Mouse (Mus musculus) kidney, postnatal 10 days (tissue): ENCODE results near the gene Trpv1.

Experiments used
- DNase-seq: peaks from one replicate; pipeline ENCODE4 v3.0.0; 2021; ENCODE audit warnings: mixed read lengths

Gene Trpv1

DNA sequence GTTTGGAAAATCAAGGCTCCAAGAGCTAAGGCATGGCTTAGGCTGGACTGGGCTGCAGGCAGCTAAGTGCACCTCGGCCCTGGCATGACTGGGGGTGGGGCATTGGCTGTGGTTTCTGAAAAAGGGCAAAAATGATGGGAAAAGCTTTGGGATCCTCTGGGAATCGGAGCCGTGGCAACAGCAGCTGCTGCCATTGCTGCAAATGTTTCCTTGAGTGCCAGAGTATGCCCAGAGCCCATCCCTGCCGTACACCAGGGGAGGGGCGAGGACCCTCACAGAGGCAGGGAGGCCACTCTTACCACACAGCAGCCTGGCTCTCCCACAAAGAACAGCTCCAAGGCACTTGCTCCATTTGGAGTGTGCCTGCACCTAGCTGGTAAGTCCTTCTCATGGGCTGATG is at the start of gene Trpv1:
Gene Trpv1, plus strand, starts transcription at position 301 of the 400 bp plus-strand sequence.
- DNase-seq, result no peak

DNA sequence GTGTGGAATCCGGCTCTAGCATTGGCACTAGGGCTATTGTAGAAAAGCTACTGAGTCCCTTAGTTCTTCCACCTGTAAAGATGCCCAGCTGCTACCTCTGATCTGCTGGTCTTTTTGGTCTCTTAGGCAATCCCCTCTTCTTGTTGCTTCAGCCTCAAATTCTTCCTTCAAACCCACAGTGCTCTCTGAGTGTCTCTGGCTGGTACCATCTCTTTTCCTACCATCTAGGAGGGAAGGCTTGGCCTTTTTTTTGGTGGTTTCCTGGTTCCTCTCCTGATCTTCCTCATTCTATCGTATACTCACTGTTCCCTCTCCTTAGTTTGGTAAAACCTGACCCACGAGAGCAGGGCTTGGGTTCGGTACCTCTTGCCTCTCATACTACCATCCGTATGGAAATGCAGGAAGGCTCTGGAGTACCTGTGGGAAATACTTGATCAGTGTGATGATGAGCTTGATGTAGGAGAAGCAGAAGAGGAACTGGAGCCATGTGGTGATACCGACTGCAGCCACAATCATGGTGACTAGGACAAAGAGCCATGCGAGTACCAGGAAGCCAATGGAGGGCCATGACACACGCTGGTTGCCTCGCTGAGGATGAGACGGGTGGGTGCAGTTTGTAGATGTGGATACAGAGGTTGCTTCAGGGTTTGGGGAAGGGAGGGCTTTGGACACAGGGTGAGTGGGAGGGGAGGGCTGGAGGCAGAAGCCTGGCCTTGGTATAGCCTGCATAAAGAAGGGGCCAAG is 48.0 kb upstream of the Trpv1 start:
- no peak for DNase-seq

DNA sequence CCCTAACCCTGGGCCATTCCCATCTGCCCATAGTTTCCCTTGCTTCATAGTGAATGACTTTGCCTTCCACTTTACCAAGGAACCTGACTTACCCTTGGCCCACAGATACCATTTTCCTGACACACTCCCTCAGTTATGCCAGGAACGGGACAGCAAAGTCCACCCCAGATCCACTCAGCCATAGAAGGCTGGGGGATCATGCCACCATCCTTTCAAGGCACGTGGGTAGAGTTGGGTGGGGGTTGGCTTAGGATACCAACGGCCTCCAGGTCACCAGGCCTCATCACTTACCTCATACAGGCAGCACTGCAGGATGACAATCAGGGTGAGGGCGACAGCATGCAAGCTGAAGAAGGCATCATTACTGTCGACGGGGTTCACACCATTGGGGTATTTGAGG is 46.9 kb upstream of the Trpv1 start:
- DNase-seq, result no peak

DNA sequence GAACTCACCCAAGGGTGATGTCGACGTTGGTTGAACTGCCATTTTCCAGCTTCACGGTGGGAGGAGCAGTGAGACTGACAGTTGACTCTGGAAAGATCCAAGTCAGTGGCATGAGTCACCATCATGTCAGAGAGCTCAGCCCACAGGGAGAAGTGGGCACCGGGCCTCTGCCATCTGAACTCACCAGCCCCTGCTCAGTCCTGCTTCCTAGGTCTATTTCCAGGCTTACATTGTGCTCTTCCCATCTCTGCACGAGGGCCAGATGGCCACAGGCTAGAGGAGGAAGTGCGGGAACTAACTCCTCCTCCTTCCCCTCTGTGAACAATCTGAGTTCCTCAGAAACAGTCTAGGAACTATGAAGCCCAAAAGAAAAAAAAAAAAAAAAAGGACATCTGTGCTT is 41.0 kb upstream of the Trpv1 start:
- no peak for DNase-seq

DNA sequence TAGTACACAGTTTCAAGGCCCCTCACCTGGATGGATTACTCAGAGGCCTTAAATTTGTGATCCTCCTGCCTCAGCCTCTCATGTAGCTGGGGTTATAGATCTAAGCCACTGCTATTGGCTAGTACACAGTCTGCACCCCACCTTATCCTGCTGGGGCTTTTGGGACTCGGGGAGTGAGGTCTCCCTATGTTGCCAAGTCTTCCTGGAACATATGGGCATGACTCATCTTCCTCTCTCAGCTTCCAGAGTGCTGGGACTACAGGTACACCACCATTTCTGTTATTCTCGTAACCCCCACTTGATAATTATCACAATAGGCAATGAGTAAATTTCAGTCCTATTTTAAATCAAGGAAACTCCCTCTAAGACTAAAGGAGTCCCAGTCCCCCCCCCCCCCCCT is 39.6 kb upstream of the Trpv1 start:
- no peak for DNase-seq

DNA sequence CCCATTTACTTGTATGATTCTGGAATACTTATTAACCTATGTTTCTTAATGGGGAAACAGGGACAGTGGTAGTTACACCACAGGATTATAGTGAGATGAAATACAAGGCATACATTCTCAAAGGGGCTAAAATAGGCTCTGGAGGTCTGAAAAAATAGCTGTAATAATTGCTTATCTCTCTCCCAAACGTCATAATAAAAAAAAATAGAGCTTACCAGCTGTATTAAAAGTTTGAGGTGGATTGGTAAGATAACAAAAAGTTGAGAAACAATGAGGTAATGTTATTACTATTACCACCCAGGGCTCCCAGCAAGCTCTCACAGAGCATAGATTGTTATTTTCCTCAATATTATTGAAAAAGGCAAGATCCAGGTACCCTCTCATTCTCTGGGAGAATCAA is 35.9 kb upstream of the Trpv1 start:
- DNase-seq, result no peak

DNA sequence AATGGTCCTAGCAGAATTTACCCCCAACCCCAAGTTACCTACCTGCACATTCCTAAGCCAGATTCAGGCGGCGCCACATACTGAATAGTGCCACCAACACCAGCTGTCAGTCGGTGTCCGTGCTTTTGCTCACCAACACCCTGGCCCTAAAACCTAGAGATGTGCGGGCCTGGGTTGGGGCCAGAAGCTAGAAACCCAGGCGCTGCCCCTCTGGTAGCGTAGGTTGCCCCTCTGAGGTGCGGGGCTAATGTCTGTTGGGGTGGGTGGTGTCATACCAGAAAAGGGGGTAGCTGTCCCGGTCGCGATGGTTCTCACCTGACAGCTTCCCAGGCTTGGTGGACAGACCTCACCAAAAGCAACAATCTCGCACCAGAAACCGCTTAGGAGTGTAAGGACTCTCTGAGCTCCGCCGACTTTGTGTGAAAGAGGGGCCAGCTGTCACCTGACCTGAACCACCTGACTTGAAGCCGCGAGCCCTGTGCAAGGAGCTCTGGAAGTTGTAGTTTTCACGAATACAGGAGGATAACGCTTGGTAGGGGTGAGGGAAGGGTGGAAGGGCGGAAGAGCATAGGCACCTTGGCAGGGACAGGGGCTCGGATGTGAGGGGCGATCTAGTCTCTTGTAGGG is 35.4 kb upstream of the Trpv1 start, which contains the start of gene Ctns:
Gene Ctns, minus strand, starts transcription at position 440 of the 627 bp plus-strand sequence.
- DNase-seq, result peak; percentile 87

DNA sequence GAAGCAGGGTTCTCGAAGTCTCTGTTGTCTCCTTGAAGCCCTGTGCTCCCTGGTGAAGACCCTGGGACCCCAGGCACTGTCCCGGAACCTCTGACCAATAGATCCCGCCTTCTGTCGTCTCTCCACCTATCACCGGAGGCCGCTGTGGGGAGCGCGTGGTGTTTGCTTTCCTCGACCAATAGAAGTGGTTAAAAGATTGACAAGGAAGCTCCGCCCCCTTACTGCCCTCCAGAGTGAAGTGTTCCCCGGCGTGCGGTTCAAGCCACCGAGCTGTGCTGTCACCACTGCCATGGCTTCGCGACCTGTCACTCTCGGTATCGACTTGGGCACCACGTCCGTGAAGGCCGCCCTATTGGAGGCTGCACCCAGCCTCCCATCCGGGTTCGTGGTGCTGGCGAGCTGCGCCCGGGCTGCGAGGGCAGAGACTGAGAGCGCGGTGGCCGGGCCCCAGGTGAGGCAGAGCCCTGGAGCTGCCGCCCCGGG is 34.8 kb upstream of the Trpv1 start, which contains the start of gene Shpk:
Gene Shpk, plus strand, starts transcription at position 231 of the 483 bp plus-strand sequence.
- DNase-seq, result peak; percentile 96

DNA sequence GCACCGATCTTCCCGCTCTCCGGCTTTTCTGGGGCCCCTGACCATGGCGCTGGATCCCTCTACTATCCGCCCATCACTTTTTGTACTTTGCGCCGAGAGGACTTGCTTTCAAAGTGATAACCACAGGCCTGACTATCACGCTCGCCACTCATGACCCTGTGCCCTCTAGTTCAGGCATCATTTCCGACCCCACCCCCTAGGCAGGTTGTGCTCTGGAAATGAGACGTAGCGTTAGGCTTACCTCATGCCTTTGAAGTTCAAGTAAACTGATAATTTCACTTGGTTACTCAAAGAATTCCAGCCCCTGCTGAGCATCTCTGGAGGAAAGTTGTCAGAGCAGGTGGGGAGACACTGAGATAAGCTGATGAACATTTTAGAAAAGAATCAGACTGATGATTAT is 34.2 kb upstream of the Trpv1 start:
- peak; percentile 27 for DNase-seq

DNA sequence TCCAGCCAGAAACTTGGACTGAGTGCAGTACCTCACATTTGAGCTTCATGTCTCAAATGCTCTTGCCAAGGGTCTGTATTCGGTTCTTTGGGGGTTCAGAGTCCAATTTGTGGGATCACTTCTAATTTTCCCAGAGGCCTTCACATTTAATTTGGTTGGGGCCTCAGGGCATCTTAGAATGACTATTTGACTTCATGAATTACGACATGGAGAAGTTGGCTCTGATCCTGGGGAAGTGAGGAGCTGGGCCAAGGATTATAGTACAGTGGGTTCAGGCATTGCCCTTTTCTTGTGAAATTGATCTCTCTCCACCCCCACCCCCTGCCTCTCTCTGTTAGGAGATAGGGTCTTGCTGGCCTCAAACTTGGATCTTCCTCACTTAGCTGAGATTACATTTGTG is 33.1 kb upstream of the Trpv1 start:
- DNase-seq, result no peak

DNA sequence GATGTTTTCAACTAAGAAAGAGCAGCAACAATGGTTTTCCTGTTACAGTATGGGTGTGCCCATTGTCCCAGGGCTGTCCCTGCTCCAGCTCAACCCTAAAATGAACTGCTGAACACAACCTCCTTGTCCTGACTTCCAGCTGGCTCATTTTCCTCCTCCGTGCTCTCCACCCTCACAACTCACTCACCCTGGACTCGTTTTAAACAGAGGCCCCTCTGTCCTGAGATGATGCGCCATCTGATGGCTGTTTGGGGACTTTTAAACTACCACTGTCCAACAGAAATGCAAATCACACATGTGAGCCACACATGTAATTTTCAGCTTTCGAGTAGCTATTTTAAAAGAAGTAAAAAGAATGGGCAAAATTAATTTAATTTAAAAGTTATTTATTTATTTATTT is 32.5 kb upstream of the Trpv1 start:
- no peak for DNase-seq

DNA sequence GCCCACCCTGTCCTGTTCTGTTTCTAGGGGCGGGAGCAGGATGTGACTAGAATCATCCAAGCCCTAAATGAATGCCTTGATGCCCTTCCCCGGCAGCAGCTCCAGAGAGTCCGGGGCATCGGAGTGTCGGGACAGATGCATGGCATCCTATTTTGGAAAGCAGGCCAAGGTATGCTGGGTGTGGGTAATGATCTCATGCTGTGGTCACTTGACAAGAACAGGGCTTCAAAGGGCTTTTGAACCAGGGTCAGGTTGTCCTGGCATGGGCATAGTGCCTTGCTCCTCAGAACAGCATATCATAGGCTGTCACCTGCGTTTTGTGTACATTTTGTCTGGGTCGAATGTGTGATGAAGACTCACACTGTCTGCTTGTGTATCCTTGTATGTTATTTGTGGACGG is 30.2 kb upstream of the Trpv1 start:
- no peak for DNase-seq

DNA sequence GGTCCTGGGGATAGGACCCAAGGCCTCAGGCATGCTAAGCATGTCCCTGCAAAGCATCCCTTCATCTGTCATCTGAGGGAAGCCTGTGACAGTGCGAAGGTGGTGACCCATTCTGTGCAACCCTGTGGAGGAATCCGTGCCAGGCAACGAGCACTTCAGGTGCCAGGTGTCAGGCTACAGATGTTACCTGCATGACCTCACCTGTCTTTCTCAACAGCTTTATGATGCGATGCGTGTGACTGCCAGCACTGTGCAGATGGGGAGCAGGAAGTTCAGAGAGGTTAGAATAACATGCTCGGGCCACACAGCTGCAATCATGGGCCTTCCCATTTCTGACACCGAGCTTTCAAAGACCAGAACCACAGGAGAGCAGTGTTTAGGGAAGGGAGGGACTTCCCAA is 28.9 kb upstream of the Trpv1 start:
- DNase-seq, result no peak

DNA sequence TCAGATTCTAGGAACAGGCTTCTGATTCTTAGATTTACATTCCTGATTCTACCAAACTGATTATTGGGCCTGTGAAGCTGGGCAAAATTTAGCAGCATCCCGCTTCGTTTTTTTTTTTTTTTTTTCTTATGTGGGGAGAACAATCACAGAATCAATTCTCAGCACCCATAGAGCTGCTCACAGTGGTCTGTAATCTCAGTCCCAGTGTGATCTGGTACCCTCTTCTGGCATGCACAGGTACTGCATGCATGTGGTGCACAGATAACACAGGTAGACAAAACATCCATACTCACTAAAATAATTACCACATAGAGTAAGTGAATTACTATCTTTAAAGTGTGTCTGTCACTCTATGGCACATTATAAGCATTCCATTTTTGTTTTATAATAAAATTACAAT is 26.5 kb upstream of the Trpv1 start:
- no peak for DNase-seq

DNA sequence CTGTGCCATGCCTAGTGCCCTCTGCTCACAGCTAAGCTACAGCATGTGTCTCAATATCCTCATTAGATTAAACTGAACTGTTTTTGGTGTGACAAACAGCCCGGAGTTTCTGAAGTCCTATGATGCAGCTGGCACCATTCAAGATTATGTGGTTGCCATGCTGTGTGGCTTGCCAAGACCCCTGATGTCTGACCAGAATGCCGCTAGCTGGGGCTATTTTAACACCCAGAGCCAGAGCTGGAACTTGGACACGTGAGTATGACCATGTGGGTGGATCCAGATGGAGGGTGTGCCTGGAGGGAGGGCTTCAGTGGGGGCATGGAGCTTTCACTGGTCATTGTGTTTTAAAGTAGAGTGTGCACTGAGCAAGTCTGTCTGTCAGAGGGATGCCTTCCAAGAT is 20.1 kb upstream of the Trpv1 start:
- DNase-seq, result no peak

DNA sequence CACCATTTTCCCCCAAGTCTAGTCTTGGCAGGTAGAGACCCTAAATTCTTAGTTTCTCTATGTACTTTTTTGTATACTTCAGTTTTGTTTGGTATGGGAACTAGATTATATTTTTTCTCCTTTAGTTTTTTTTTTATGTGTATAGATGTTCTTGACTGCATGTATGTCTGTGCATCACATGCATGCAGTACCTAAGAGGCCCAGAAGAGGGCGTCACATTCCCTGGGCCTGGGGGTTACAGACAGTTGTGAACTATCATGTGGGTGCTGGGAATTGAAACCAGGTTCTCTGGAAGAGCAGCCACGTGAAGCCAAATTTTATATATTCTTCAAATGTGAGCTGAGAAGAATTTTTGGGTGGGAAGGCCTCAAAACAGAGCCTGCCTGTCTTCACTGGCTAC is 14.4 kb upstream of the Trpv1 start:
- no peak for DNase-seq

DNA sequence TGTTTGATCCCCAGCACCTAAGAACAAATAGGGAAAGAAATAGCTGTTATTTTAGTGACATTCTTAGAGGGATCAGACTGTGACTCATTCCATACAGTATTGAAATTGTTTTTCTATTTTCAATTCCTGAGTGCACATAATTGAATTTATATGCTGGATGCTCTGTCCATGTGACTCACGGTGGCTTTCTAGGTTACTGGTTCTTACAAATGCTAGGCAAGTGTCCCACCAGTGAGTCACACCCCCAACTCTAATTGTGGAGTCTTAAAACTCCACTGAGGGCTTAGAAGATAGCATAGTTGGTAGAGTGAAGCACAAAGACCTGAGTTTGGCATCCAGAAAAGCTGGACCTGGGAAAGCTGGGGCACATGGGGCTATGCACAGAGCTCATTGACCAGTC is 13.4 kb upstream of the Trpv1 start:
- DNase-seq, result no peak

DNA sequence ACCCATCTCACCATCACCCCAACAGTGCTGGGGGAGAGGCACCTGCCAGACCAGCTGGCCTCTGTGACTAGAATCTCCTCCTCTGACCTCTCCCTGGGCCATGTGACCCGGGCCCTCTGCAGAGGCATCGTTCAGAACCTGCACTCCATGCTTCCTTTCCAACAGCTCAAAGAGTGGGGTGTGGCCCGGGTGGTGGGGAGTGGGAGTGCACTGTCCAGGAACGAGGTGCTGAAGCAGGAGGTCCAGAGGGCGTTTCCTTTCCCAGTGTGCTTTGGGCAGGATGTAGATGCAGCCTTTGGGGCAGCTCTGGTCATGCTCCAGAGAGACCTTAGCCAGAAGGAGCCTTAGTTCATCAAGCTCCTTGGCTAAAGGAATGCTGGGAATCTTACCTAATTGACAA is 11.2 kb upstream of the Trpv1 start:
- no peak for DNase-seq

DNA sequence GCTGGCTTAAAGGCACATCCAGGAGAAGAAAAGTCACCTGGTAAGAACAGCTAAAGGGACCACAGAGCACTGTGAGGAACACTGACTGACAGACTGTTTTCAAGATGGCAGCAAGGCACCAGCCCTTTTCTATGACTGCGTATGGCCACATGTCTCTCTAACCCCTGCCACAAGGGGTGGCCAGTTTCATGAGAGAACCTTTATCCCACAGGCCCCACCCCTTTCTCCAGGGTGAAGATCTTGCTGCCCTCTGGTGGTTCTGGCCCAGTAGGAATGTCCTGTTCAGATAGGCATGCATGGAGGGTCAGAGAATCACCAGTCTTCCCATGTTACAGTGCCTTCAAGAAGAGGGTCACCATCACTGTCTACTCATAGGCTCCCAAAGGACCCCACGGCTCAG is 10.1 kb upstream of the Trpv1 start:
- DNase-seq, result peak; percentile 45

DNA sequence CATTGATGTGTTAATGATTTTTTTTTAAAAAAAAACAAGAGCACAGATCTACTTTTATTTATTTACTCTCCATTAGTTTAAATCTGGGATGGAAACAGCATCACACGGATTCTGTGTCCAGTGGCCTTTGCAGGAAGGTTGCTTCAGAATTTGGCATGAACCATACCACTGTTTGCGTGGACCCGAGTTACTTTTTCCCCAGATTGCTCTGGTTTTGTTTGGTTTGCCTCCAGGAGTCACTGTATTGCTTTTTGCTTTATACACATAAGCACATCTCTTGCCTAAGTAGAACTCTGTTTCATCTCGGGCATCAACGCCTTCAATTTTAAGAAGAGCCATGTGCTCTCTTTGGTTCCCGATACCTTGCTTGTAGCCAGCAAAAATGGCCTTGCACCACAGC is 8.2 kb upstream of the Trpv1 start:
- DNase-seq, result no peak

DNA sequence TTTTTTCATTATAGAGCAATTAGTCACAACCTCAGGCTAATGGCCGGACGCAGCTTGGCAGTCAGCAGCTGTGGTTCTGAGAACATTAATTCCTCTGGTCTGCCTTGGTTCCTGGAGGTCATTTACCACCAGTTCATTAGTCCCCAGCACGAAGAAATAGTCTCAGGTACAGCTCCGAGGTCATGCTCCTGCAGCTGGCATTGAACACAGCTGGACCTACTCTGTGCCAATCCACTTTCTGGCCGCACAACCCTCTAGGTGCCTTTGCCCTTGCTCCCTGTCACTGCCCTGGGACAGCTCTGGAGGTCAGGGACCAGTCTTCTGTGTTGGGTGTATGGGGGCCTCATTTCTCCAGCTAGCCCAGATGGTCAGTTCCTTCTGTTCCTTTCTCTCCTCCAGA is 5.2 kb upstream of the Trpv1 start:
- no peak for DNase-seq

DNA sequence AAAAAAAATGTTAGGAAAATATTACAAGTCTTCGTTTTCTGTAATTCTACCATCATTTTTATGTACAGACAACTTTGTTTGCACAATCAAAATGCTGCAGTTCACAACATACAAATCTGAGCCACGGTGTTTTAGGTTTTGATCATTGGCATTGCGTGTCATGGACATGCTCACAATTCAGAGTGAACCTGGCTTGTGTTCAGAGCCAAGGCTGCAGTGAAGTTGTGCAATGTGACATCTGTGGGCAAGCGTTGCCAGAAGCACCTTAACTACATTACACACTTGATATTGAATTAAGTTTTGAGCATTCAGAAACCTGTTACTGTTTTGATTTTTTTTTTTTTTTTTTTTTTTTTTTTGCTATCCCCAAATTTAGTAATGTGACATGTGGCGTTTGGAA is 4.0 kb upstream of the Trpv1 start:
- no peak for DNase-seq

DNA sequence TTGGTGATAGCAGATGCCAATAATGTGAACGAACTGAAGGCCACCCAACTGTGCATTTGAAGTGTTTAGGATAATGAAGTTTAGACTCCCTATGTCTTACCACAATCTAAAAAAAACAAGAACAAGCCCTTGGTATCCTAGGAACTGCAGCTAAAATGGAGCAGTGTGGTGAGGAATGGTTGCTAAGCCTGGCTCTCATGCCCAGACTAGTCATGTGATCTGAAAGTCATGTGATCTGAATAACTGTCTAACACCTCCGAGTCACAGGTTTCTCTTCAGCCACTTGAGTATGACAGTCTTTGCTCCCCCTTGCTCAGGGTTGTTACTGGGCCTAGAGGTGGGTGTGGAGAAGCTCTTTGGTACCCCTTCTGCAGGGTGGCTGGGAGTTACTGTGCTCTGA is 1.6 kb upstream of the Trpv1 start:
- no peak for DNase-seq

DNA sequence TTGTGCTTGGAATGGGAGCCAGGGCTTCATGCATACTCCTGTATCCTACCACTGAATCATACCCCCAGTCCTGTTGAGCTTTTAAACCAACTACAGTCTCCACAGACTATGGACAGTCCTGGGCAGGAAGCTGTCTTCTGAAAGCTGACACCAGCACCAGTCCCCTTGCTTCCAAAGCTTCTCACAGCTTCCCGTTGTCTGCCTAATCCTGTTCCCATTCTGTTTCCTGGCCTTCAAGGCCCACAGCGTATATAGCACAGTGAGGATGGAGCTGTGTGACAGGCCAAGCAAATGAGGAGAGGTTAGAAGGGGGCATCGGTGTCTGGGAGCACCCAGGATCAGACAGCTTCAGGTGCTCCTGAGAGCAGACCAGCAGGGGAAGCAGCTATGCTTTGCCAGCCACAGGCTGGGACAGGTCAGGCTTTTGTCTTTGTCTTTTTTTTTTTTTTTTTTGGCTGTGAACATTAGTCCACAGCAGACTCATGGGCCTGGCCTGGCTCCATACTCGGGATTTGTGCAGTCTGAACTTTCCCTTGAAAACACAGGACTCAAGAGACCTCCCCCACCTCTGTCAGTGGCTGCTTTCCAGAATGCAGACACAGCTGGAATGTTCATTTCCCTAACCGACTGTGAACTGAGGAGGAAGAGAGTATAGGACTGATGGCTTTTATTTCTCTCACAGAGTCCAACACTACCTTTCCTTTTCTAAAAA is 2.1 kb downstream of the Trpv1 start:
- peak; percentile 77 for DNase-seq
